In genomic region chr16:14859443-14859842, GRCm38 (mm10) we compare ENCODE assay signal across 14 mouse cellular contexts. TPM values are rescaled to one million over a fixed set of nuclear protein-coding genes. Genes with fewer than 3 reads are reported as not detected.
DNase-seq lines count a peak whose midpoint lies in the region; ATAC-seq lines count a peak whose summit lies in the region.
"Had no signal": no experiment of that assay in that cellular context is flagged by ENCODE, and none has a peak within 500 bp of the region (broad histone marks: within the 10 kb centered on the region; RNA-seq: fewer than 3 reads in every experiment).

No protein-coding gene starts in this region.

- no peaks in the 10 kb centered on the region for H3K36me3 ChIP-seq in forebrain, embryonic 14.5 days (ENCODE audit: control insufficient read depth, insufficient read depth, low read length)
- H3K36me3 ChIP-seq: limb, embryonic 15.5 days; midbrain, embryonic 10.5 days had no signal

- H3K4me3 ChIP-seq in forebrain, embryonic 14.5 days (ENCODE audit: low read depth, low read length) = no peak overlapping the region
- H3K4me3 ChIP-seq: limb, embryonic 15.5 days; midbrain, embryonic 10.5 days had no signal

- no peaks in the 10 kb centered on the region for H3K4me1 ChIP-seq in forebrain, embryonic 14.5 days (ENCODE audit: control insufficient read depth, insufficient read depth, low read length)
- H3K4me1 ChIP-seq: limb, embryonic 15.5 days; midbrain, embryonic 10.5 days had no signal

- ATAC-seq in forebrain, embryonic 14.5 days = no peak
- ATAC-seq: Patski had no signal

- no peak overlapping the region for H3K4me2 ChIP-seq in forebrain, embryonic 14.5 days (ENCODE audit: low read length)
- H3K4me2 ChIP-seq: limb, embryonic 15.5 days had no signal

- DNase-seq in layer of hippocampus, adult 11-12 months (ENCODE audit: low spot score) = peak; percentile 2
- DNase-seq in layer of hippocampus, postnatal 36 days = no peak
- peak; percentile 23 for DNase-seq in adrenal gland, postnatal 10 days
- DNase-seq in adrenal gland, postnatal 36 days = peak; percentile 9 to 43
- DNase-seq in cerebellum, postnatal 25 days = peak; percentile 41 to 66
- DNase-seq in thymus, adult 18-20 months = no peak
- no peak for DNase-seq in forebrain, embryonic 14.5 days (ENCODE audit: low spot score)
- DNase-seq: heart, postnatal 4 days; kidney, adult 18-20 months; spleen, adult 18-20 months had no signal

- no peaks in the 10 kb centered on the region for H3K9me3 ChIP-seq in forebrain, embryonic 14.5 days (replicated peaks; ENCODE audit: control insufficient read depth, low read length)
- H3K9me3 ChIP-seq: limb, embryonic 15.5 days; midbrain, embryonic 10.5 days had no signal

- H3K27me3 ChIP-seq in forebrain, embryonic 14.5 days (replicated peaks; ENCODE audit: control insufficient read depth, insufficient read depth, low read length) = no peaks in the 10 kb centered on the region
- H3K27me3 ChIP-seq: limb, embryonic 15.5 days; Patski had no signal

- no peak overlapping the region for H3K9ac ChIP-seq in forebrain, embryonic 14.5 days (ENCODE audit: low read length)
- H3K9ac ChIP-seq: limb, embryonic 15.5 days had no signal

- H3K27ac ChIP-seq in forebrain, embryonic 14.5 days (ENCODE audit: low read depth, low read length) = no peak overlapping the region
- H3K27ac ChIP-seq: limb, embryonic 15.5 days; midbrain, embryonic 10.5 days; stomach, postnatal 0 days had no signal

RNA-seq across cellular contexts. Expression of gene Efcab1, which starts 47.0 kb away (rescaled TPM):
- total RNA-seq in layer of hippocampus, postnatal 36 days (2021) = 1 to 10 TPM; 7.2 to 7.9 TPM
- total RNA-seq in adrenal gland, postnatal 10 days (2021) = 1 to 10 TPM; 1.7 to 2.0 TPM
- total RNA-seq in adrenal gland, postnatal 36 days (2021) = 1 to 10 TPM; 1.1 to 1.3 TPM
- 14.6 TPM in 2 replicates for polyA plus RNA-seq in forebrain, embryonic 14.5 days (2014; fragmentation: Nextera tagmentation; extraction: Ambion mirVana)

Comparison
In these comparisons a context has a peak if more than half of its experiments do, and no peak if none do; other contexts are left out.
1. DNase-seq: peak in layer of hippocampus, adult 11-12 months (single experiment), adrenal gland, postnatal 10 days (single experiment), adrenal gland, postnatal 36 days (2 of 2) and cerebellum, postnatal 25 days (2 of 2); none in layer of hippocampus, postnatal 36 days (0 of 2), thymus, adult 18-20 months (0 of 2) and forebrain, embryonic 14.5 days (single experiment).